Mouse (Mus musculus): ENCODE data around the gene Pecam1.
"Not testable (repeated sequence)": the region's sequence is repeated elsewhere in the genome, so short reads cannot be mapped to it uniquely, and the experiment has no call there.

The Pecam1 gene

GRCm38 (mm10) chr11:106770195-106770974, 20.0 kb upstream of the Pecam1 start:
- peak; percentile 31 for DNase-seq

GRCm38 (mm10) chr11:106767516-106767915, 17.1 kb upstream of the Pecam1 start:
- no peak for DNase-seq

- DNase-seq: no peak
Observed at GRCm38 (mm10) chr11:106766611-106767162, 16.3 kb upstream of the Pecam1 start.

GRCm38 (mm10) chr11:106762800-106763185, 12.4 kb upstream of the Pecam1 start:
- no peak for DNase-seq

GRCm38 (mm10) chr11:106762139-106762799, 11.8 kb upstream of the Pecam1 start:
- DNase-seq: no peak

GRCm38 (mm10) chr11:106760511-106760910, 10.1 kb upstream of the Pecam1 start:
- DNase-seq: no peak

GRCm38 (mm10) chr11:106759028-106759427, 8.6 kb upstream of the Pecam1 start:
- no peak for DNase-seq

GRCm38 (mm10) chr11:106755583-106755982, 5.2 kb upstream of the Pecam1 start:
- DNase-seq: no peak

GRCm38 (mm10) chr11:106753314-106753713, 2.9 kb upstream of the Pecam1 start:
- no peak for DNase-seq

- DNase-seq: no peak
Observed at GRCm38 (mm10) chr11:106752103-106752502, 1.7 kb upstream of the Pecam1 start.

- no peak for DNase-seq
Observed at GRCm38 (mm10) chr11:106751039-106752018, 901 bp upstream of the Pecam1 start, which contains the start of gene Milr1. Gene Milr1 (plus strand): TSS chr11:106751226.

GRCm38 (mm10) chr11:106749557-106750120, 789 bp downstream of the Pecam1 start:
- DNase-seq: not testable (repeated sequence)

- DNase-seq: no peak
Observed at GRCm38 (mm10) chr11:106744949-106745348, 5.5 kb downstream of the Pecam1 start.

- no peak for DNase-seq
Observed at GRCm38 (mm10) chr11:106742388-106742841, 8.0 kb downstream of the Pecam1 start.

GRCm38 (mm10) chr11:106741826-106742225, 8.6 kb downstream of the Pecam1 start:
- DNase-seq: no peak

- peak; percentile 35 for DNase-seq
Observed at GRCm38 (mm10) chr11:106741232-106741631, 9.2 kb downstream of the Pecam1 start.

- DNase-seq: not testable (repeated sequence)
Observed at GRCm38 (mm10) chr11:106740724-106741123, 9.7 kb downstream of the Pecam1 start.

- DNase-seq: no peak
Observed at GRCm38 (mm10) chr11:106739116-106739515, 11.3 kb downstream of the Pecam1 start.

GRCm38 (mm10) chr11:106737178-106737621, 13.2 kb downstream of the Pecam1 start:
- peak; percentile 56 for DNase-seq

- no peak for DNase-seq
Observed at GRCm38 (mm10) chr11:106736614-106737013, 13.8 kb downstream of the Pecam1 start.

- DNase-seq: no peak
Observed at GRCm38 (mm10) chr11:106730714-106731113, 19.7 kb downstream of the Pecam1 start.

GRCm38 (mm10) chr11:106729656-106730055, 20.8 kb downstream of the Pecam1 start:
- no peak for DNase-seq

Measured in right cerebral cortex, postnatal 4 days (tissue).